Mouse (Mus musculus): ENCODE data around the gene Ttc21b. TPM values are rescaled to one million over a fixed set of nuclear protein-coding genes. Genes with fewer than 3 reads are reported as not detected.

Ttc21b gene
- 12.8 and 13.6 TPM in 2 replicates for polyA plus RNA-seq (2012; rRNA removed)

GRCm38 (mm10) chr2:66256220-66257131 lies at the start of gene Ttc21b:
TSS of gene Ttc21b (minus strand) at chr2:66256617.
- TF ChIP-seq CTCF (IDR thresholded peaks at IDR 0.05; ENCODE audit: borderline replicate concordance, extremely low read depth, insufficient read depth, insufficient read length) (peak; percentile 79), POLR2A (IDR thresholded peaks at IDR 0.05; ENCODE audit: borderline replicate concordance, extremely low read depth, insufficient read depth, insufficient read length, poor library complexity, severe bottlenecking) (no peak)
- DNase-seq (ENCODE audit: low read depth) = peak; percentile 99

- TF ChIP-seq POLR2A (IDR thresholded peaks at IDR 0.05; ENCODE audit: borderline replicate concordance, extremely low read depth, insufficient read depth, insufficient read length, poor library complexity, severe bottlenecking) = no peak
- TF ChIP-seq CTCF (IDR thresholded peaks at IDR 0.05; ENCODE audit: borderline replicate concordance, extremely low read depth, insufficient read depth, insufficient read length) = no peak
- no peak for DNase-seq (ENCODE audit: low read depth)
Observed at GRCm38 (mm10) chr2:66272551-66272950, 16.1 kb upstream of the Ttc21b start.

GRCm38 (mm10) chr2:66244013-66244412 lies 12.4 kb downstream of the Ttc21b start:
- no peak for TF ChIP-seq CTCF (IDR thresholded peaks at IDR 0.05; ENCODE audit: borderline replicate concordance, extremely low read depth, insufficient read depth, insufficient read length)
- no peak for TF ChIP-seq POLR2A (IDR thresholded peaks at IDR 0.05; ENCODE audit: borderline replicate concordance, extremely low read depth, insufficient read depth, insufficient read length, poor library complexity, severe bottlenecking)
- no peak for DNase-seq (ENCODE audit: low read depth)

- TF ChIP-seq POLR2A (IDR thresholded peaks at IDR 0.05; ENCODE audit: borderline replicate concordance, extremely low read depth, insufficient read depth, insufficient read length, poor library complexity, severe bottlenecking) (no peak), CTCF (IDR thresholded peaks at IDR 0.05; ENCODE audit: borderline replicate concordance, extremely low read depth, insufficient read depth, insufficient read length) (no peak)
- no peak for DNase-seq (ENCODE audit: low read depth)
Observed at GRCm38 (mm10) chr2:66240334-66240733, 16.1 kb downstream of the Ttc21b start.

- TF ChIP-seq POLR2A (IDR thresholded peaks at IDR 0.05; ENCODE audit: borderline replicate concordance, extremely low read depth, insufficient read depth, insufficient read length, poor library complexity, severe bottlenecking) (no peak), CTCF (IDR thresholded peaks at IDR 0.05; ENCODE audit: borderline replicate concordance, extremely low read depth, insufficient read depth, insufficient read length) (no peak)
- no peak for DNase-seq (ENCODE audit: low read depth)
Observed at GRCm38 (mm10) chr2:66238886-66239285, 17.5 kb downstream of the Ttc21b start.

- TF ChIP-seq CTCF (IDR thresholded peaks at IDR 0.05; ENCODE audit: borderline replicate concordance, extremely low read depth, insufficient read depth, insufficient read length) (no peak), POLR2A (IDR thresholded peaks at IDR 0.05; ENCODE audit: borderline replicate concordance, extremely low read depth, insufficient read depth, insufficient read length, poor library complexity, severe bottlenecking) (no peak)
- DNase-seq (ENCODE audit: low read depth) = no peak
Observed at GRCm38 (mm10) chr2:66220954-66221353, 35.5 kb downstream of the Ttc21b start.

- DNase-seq (ENCODE audit: low read depth) = no peak
- TF ChIP-seq POLR2A (IDR thresholded peaks at IDR 0.05; ENCODE audit: borderline replicate concordance, extremely low read depth, insufficient read depth, insufficient read length, poor library complexity, severe bottlenecking) = no peak
- no peak for TF ChIP-seq CTCF (IDR thresholded peaks at IDR 0.05; ENCODE audit: borderline replicate concordance, extremely low read depth, insufficient read depth, insufficient read length)
Observed at GRCm38 (mm10) chr2:66209875-66210274, 46.5 kb downstream of the Ttc21b start.

GRCm38 (mm10) chr2:66209353-66209752 lies 47.1 kb downstream of the Ttc21b start:
- DNase-seq (ENCODE audit: low read depth) = no peak
- TF ChIP-seq POLR2A (IDR thresholded peaks at IDR 0.05; ENCODE audit: borderline replicate concordance, extremely low read depth, insufficient read depth, insufficient read length, poor library complexity, severe bottlenecking) (no peak), CTCF (IDR thresholded peaks at IDR 0.05; ENCODE audit: borderline replicate concordance, extremely low read depth, insufficient read depth, insufficient read length) (no peak)

- no peak for DNase-seq (ENCODE audit: low read depth)
- no peak for TF ChIP-seq POLR2A (IDR thresholded peaks at IDR 0.05; ENCODE audit: borderline replicate concordance, extremely low read depth, insufficient read depth, insufficient read length, poor library complexity, severe bottlenecking)
- no peak for TF ChIP-seq CTCF (IDR thresholded peaks at IDR 0.05; ENCODE audit: borderline replicate concordance, extremely low read depth, insufficient read depth, insufficient read length)
Observed at GRCm38 (mm10) chr2:66206796-66207195, 49.6 kb downstream of the Ttc21b start.

- no peak for DNase-seq (ENCODE audit: low read depth)
- TF ChIP-seq POLR2A (IDR thresholded peaks at IDR 0.05; ENCODE audit: borderline replicate concordance, extremely low read depth, insufficient read depth, insufficient read length, poor library complexity, severe bottlenecking) = no peak
- TF ChIP-seq CTCF (IDR thresholded peaks at IDR 0.05; ENCODE audit: borderline replicate concordance, extremely low read depth, insufficient read depth, insufficient read length) = no peak
Observed at GRCm38 (mm10) chr2:66204218-66204617, 52.2 kb downstream of the Ttc21b start.

GRCm38 (mm10) chr2:66200195-66200594 lies 56.2 kb downstream of the Ttc21b start:
- TF ChIP-seq CTCF (IDR thresholded peaks at IDR 0.05; ENCODE audit: borderline replicate concordance, extremely low read depth, insufficient read depth, insufficient read length) = no peak
- TF ChIP-seq POLR2A (IDR thresholded peaks at IDR 0.05; ENCODE audit: borderline replicate concordance, extremely low read depth, insufficient read depth, insufficient read length, poor library complexity, severe bottlenecking) = no peak
- no peak for DNase-seq (ENCODE audit: low read depth)

- TF ChIP-seq POLR2A (IDR thresholded peaks at IDR 0.05; ENCODE audit: borderline replicate concordance, extremely low read depth, insufficient read depth, insufficient read length, poor library complexity, severe bottlenecking) = no peak
- no peak for TF ChIP-seq CTCF (IDR thresholded peaks at IDR 0.05; ENCODE audit: borderline replicate concordance, extremely low read depth, insufficient read depth, insufficient read length)
Observed at GRCm38 (mm10) chr2:66191691-66192100, 64.7 kb downstream of the Ttc21b start.

More at GRCm38 (mm10) chr2:66191691-66192100, 64.7 kb downstream of the Ttc21b start:
- DNase-seq (ENCODE audit: low read depth) = no peak
